Mouse (Mus musculus) CH12.LX (cell line): ENCODE measurements around the gene Afap1. TPM values are rescaled to one million over a fixed set of nuclear protein-coding genes. Genes with fewer than 3 reads are reported as not detected.

ENCODE experiments used
- DNase-seq: peaks from one replicate; pipeline ENCODE4 v3.0.0-alpha.2; 2013; ENCODE audit errors: extremely low read depth
- H3K27ac ChIP-seq: 2 replicates; pipeline ENCODE4 v1.5.1; 2012; ENCODE audit warnings: low read depth, mild to moderate bottlenecking, control low read depth, moderate library complexity; ENCODE audit not compliant: insufficient read depth
- H3K27me3 ChIP-seq: replicated peaks from 2 replicates; pipeline ENCODE3; 2012; ENCODE audit warnings: inconsistent platforms
- H3K36me3 ChIP-seq, 2 experiments: replicated peaks in 1 of 2; 2 replicates each; pipeline versions ENCODE3 to v1.6.1; 2012; ENCODE audit warnings: inconsistent platforms in 1 of 2, low read length in 1 of 2, mild to moderate bottlenecking in 1 of 2, mixed read lengths in 1 of 2, moderate library complexity in 1 of 2; ENCODE audit not compliant: control insufficient read depth in 1 of 2, insufficient read depth in 1 of 2
- H3K4me1 ChIP-seq, 2 experiments: 2 replicates each; pipeline ENCODE4 v1.6.1; 2012; ENCODE audit warnings: inconsistent platforms in 1 of 2, moderate library complexity in 1 of 2; ENCODE audit not compliant: insufficient read depth in 2 of 2, control insufficient read depth in 1 of 2
- H3K4me2 ChIP-seq: 2 replicates; pipeline ENCODE4 v1.6.1; 2012; ENCODE audit warnings: low read depth, mild to moderate bottlenecking, control low read depth; ENCODE audit not compliant: poor library complexity, insufficient read depth, severe bottlenecking
- H3K4me3 ChIP-seq, 3 experiments: fragments of 150-350 bp in 1 of 3; sonication (generic) in 1 of 3; replicated peaks in 1 of 3; 2 replicates each; pipeline versions ENCODE3 to v1.5.1; 2011 to 2012; ENCODE audit warnings: low read depth in 2 of 3, low read length in 2 of 3, mild to moderate bottlenecking in 2 of 3, moderate library complexity in 2 of 3, control low read depth in 1 of 3, improper control_type of control experiment in 1 of 3, inconsistent platforms in 1 of 3, mixed read lengths in 1 of 3; ENCODE audit not compliant: poor library complexity in 1 of 3
- H3K79me2 ChIP-seq: replicated peaks from 2 replicates; pipeline ENCODE4 v1.6.1; 2012; ENCODE audit warnings: mild to moderate bottlenecking, moderate library complexity; ENCODE audit not compliant: control insufficient read depth, poor library complexity, insufficient read depth, severe bottlenecking; ENCODE audit errors: extremely low read depth
- H3K9ac ChIP-seq: 2 replicates; pipeline ENCODE4 v1.6.1; 2012; ENCODE audit warnings: low read depth, mild to moderate bottlenecking, control low read depth, moderate library complexity; ENCODE audit not compliant: insufficient read depth
- H3K9me3 ChIP-seq: replicated peaks from 2 replicates; pipeline ENCODE3; 2012; ENCODE audit warnings: low read length, inconsistent platforms, mixed read lengths
- CHD1 ChIP-seq: IDR thresholded peaks from 2 replicates; pipeline ENCODE4 v1.6.1; 2012; ENCODE audit warnings: low read depth, low read length, improper control_type of control experiment, inconsistent platforms
- CHD2 ChIP-seq: IDR thresholded peaks from 2 replicates; pipeline ENCODE4 v1.6.1; 2011; ENCODE audit warnings: low read length, improper control_type of control experiment
- CTCF ChIP-seq, 2 experiments: IDR thresholded peaks in 1 of 2; conservative IDR thresholded peaks in 1 of 2; 2 replicates each; pipeline ENCODE4 v1.5.1; 2011 to 2012; ENCODE audit warnings: low read depth in 2 of 2, low read length in 2 of 2, improper control_type of control experiment in 1 of 2, inconsistent platforms in 1 of 2, mild to moderate bottlenecking in 1 of 2, moderate library complexity in 1 of 2
- E2F4 ChIP-seq: IDR thresholded peaks from 2 replicates; pipeline ENCODE4 v1.6.1; 2011; ENCODE audit warnings: low read depth, low read length, improper control_type of control experiment; ENCODE audit not compliant: insufficient replicate concordance
- IRF4 ChIP-seq: IDR thresholded peaks from 2 replicates; pipeline ENCODE4 v1.6.1; 2014; ENCODE audit warnings: low read depth, mild to moderate bottlenecking, inconsistent platforms, low read length, improper control_type of control experiment
- MAX ChIP-seq: IDR thresholded peaks from 2 replicates; pipeline ENCODE4 v1.6.1; 2011; ENCODE audit warnings: low read length, improper control_type of control experiment
- MAZ ChIP-seq: IDR thresholded peaks from 2 replicates; pipeline ENCODE4 v1.6.1; 2012; ENCODE audit warnings: low read depth, mild to moderate bottlenecking, inconsistent platforms, low read length, improper control_type of control experiment, moderate library complexity
- MYC ChIP-seq: IDR thresholded peaks from 2 replicates; pipeline ENCODE4 v1.6.1; 2011; ENCODE audit warnings: low read depth, mild to moderate bottlenecking, improper control_type of control experiment, low read length
- NELFE ChIP-seq: IDR thresholded peaks from 2 replicates; pipeline ENCODE4 v1.6.1; 2011; ENCODE audit warnings: low read depth, low read length, improper control_type of control experiment
- NRF1 ChIP-seq: IDR thresholded peaks from 2 replicates; pipeline ENCODE4 v1.6.1; 2014; ENCODE audit warnings: low read depth, mild to moderate bottlenecking, inconsistent platforms, low read length, improper control_type of control experiment, moderate library complexity
- PAX5 ChIP-seq: IDR thresholded peaks from 2 replicates; pipeline ENCODE4 v1.6.1; 2012; ENCODE audit warnings: low read length, inconsistent platforms, mixed read lengths
- RAD21 ChIP-seq: IDR thresholded peaks from 2 replicates; pipeline ENCODE4 v1.6.1; 2011; ENCODE audit warnings: low read depth, mild to moderate bottlenecking, low read length, improper control_type of control experiment, moderate library complexity
- SMC3 ChIP-seq: IDR thresholded peaks from 2 replicates; pipeline ENCODE4 v1.6.1; 2011; ENCODE audit warnings: low read depth, low read length, improper control_type of control experiment
- UBTF ChIP-seq: IDR thresholded peaks from 2 replicates; pipeline ENCODE4 v1.6.1; 2012; ENCODE audit warnings: low read depth, mild to moderate bottlenecking, inconsistent platforms, low read length, improper control_type of control experiment, moderate library complexity
- ZC3H11A ChIP-seq: IDR thresholded peaks from 2 replicates; pipeline ENCODE4 v1.6.1; 2012; ENCODE audit warnings: low read depth, mild to moderate bottlenecking, inconsistent platforms, low read length, improper control_type of control experiment
- ZNF384 ChIP-seq: IDR thresholded peaks from 2 replicates; pipeline ENCODE4 v1.6.1; 2012; ENCODE audit warnings: low read depth, low read length, improper control_type of control experiment, inconsistent platforms
- dilution Hi-C: fragments of 300-500 bp; cut with MboI; formaldehyde crosslinking; loops from 2 replicates; pipeline ENCODE4 v1.14.3; 2020; ENCODE audit warnings: low sequenced_read_pairs; ENCODE audit not compliant: extremely low pct_unique_long_range_greater_than_20kb, extremely low pct_ligation_motif_present
- in situ Hi-C: fragments of 300-500 bp; cut with MboI; formaldehyde crosslinking; loops from 3 replicates; pipeline ENCODE4 v1.14.3; 2019; ENCODE audit warnings: low sequenced_read_pairs, low pct_ligation_motif_present, low pct_unique_long_range_greater_than_20kb, mixed read lengths
- polyA plus RNA-seq: library from polyadenylated mRNA; unstranded; fragments of >175 nt; gene quantifications from 2 replicates; pipeline ENCODE4 v1.2.1, GENCODE M21; 2012; ENCODE audit warnings: low read depth; ENCODE audit not compliant: insufficient read length
- total RNA-seq, 2 experiments: library from RNA; depleted of rRNA; stranded (reverse); fragments of 300-350 nt in 1 of 2; fragments of >200 nt in 1 of 2; gene quantifications; 2 replicates each; pipeline ENCODE4 v1.2.3; 2012 to 2014

Gene Afap1
- total and polyA plus RNA-seq, 3 experiments: 0.32 to 4.0 (median 0.86) TPM

GRCm38 (mm10) chr5:35861456-35861855 lies 31.7 kb upstream of the Afap1 start:
- H3K4me2 ChIP-seq: no peak overlapping the region
- no peak for TF ChIP-seq IRF4
- no peak for TF ChIP-seq PAX5
- TF ChIP-seq CHD2: no peak
- no peak for TF ChIP-seq MAZ
- TF ChIP-seq CHD1: no peak
- TF ChIP-seq MYC: no peak
- TF ChIP-seq ZNF384: no peak
- no peak for TF ChIP-seq MAX
- no peak for TF ChIP-seq NRF1
- TF ChIP-seq, all 38 proteins: peak for 0
- no peaks in the 10 kb centered on the region for H3K79me2 ChIP-seq
- H3K36me3 ChIP-seq: no peaks in the 10 kb centered on the region
- dilution Hi-C loops: no loop called here
- H3K27me3 ChIP-seq: peaks cover 51% of the 10 kb centered on the region
- peaks cover 10 to 28% of the 10 kb centered on the region in 2 experiments; a peak in 3 of 4 replicates for H3K4me1 ChIP-seq
- no peak for DNase-seq
- no peak overlapping the region for H3K4me3 ChIP-seq
- H3K27ac ChIP-seq: no peak overlapping the region
- no peak overlapping the region for H3K9ac ChIP-seq
- no peaks in the 10 kb centered on the region for H3K9me3 ChIP-seq
- in situ Hi-C loops: loop anchor here (10.0 kb wide), 1 partner anchor 127 kb away; the partner anchor contains the start of gene Sh3tc1

DNA sequence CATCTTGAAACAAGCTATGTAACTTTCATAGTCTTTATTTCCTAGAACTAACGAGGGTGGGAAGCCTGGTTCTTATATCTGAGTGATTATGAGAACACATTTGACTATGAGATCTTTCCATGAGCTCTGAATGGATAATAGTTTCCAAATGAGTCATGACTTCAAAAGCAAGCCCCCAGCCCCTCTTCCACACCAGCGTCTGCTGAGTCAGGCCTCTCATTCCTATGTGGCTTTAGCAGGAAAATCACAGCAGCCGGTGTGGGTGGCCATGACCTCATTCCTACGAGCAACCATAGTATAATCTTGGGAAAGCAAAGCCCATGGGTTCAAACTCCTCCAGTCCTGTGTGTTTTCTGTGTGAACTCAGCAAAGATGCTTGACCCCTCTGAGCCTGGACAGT lies 23.1 kb upstream of the Afap1 start:
- peaks cover 0 to 6% of the 10 kb centered on the region in 2 experiments; a peak in 2 of 4 replicates for H3K4me1 ChIP-seq
- H3K9ac ChIP-seq: no peak overlapping the region
- no peak for DNase-seq
- no peaks in the 10 kb centered on the region for H3K79me2 ChIP-seq
- H3K9me3 ChIP-seq: no peaks in the 10 kb centered on the region
- no peaks in the 10 kb centered on the region for H3K36me3 ChIP-seq
- dilution Hi-C loops (no loop called here), in situ Hi-C loops (loop anchor here (10.0 kb wide), 2 partner anchors 135 to 335 kb away; partner anchors contain the start of genes Psapl1 and Sh3tc1)
- no peak for TF ChIP-seq UBTF
- TF ChIP-seq IRF4: peak; percentile 8; the same call in 1 of the 2 replicates
- H3K27ac ChIP-seq: no peak overlapping the region
- no peak overlapping the region for H3K4me2 ChIP-seq
- H3K27me3 ChIP-seq: peaks cover 49% of the 10 kb centered on the region
- no peak overlapping the region for H3K4me3 ChIP-seq

- in situ Hi-C loops: loop anchor here (10.0 kb wide), 1 partner anchor 334 kb away; the partner anchor contains the start of gene Psapl1
- no peak overlapping the region for H3K27ac ChIP-seq
- TF ChIP-seq SMC3: peak; percentile 89
- no peak for TF ChIP-seq CHD2
- peak; percentile 92 for TF ChIP-seq RAD21
- peak; percentile 68 for TF ChIP-seq ZC3H11A
- TF ChIP-seq E2F4: no peak
- TF ChIP-seq MYC: peak; percentile 39; the same call in 1 of the 2 replicates
- TF ChIP-seq CTCF (conservative IDR thresholded peaks at IDR 0.05 in 1 of 2, IDR thresholded peaks at IDR 0.05 in 1 of 2; ENCODE audit: low read depth in 2 of 2, low read length in 2 of 2): peak; percentile 65 to 97
- TF ChIP-seq NELFE: 0 out of 2 replicates have a peak, but pooled peaks have one; percentile 11
- peaks cover 0 to 2% of the 10 kb centered on the region in 2 experiments; a peak in 2 of 4 replicates for H3K4me1 ChIP-seq
- peak; percentile 75 for DNase-seq
- H3K4me3 ChIP-seq: no peak overlapping the region
- H3K27me3 ChIP-seq: peaks cover 51% of the 10 kb centered on the region
- dilution Hi-C loops: no loop called here
- H3K9me3 ChIP-seq: no peaks in the 10 kb centered on the region
- H3K9ac ChIP-seq: no peak overlapping the region
- H3K4me2 ChIP-seq: no peak overlapping the region
- H3K36me3 ChIP-seq: no peaks in the 10 kb centered on the region
- no peaks in the 10 kb centered on the region for H3K79me2 ChIP-seq
Observed at GRCm38 (mm10) chr5:35870408-35871012, 22.6 kb upstream of the Afap1 start.
